Comparison of ENCODE assay signal across 16 mouse cellular contexts in the genomic region with DNA sequence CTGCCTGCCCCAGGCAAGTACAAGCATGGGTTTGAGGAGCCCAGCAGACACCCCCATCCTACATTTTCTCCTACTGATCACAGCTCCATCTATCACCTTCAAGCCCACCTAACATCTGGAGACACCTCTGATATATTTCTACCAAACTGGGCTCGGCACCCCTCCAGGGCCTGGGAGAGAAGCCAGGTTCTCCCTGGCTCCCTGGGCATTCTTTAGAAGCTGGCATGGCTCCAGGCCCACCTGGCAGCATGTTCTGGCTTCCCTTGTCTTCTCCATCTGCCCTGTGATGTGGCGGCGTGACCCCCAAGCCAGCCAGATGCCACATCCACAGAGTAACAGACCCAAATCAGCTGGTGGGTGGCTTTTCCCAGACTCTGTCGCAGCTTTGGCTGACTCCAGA. TPM values are rescaled to one million over a fixed set of nuclear protein-coding genes. Genes with fewer than 3 reads are reported as not detected.
DNase-seq lines count a peak whose midpoint lies in the region; ATAC-seq and TF ChIP-seq lines count a peak whose summit lies in the region.
"Had no signal": no experiment of that assay in that cellular context is flagged by ENCODE, and none has a peak within 500 bp of the region (broad histone marks: within the 10 kb centered on the region; RNA-seq: fewer than 3 reads in every experiment).

No protein-coding gene starts in this region.

- no peaks in the 10 kb centered on the region for H3K9me3 ChIP-seq in hindbrain, embryonic 16.5 days (ENCODE audit: control insufficient read depth, low read length)
- H3K9me3 ChIP-seq in hindbrain, embryonic 13.5 days = no peaks in the 10 kb centered on the region

- no peak for TF ChIP-seq POLR2A in brain, embryonic 14.5 days (IDR thresholded peaks at IDR 0.05; ENCODE audit: borderline replicate concordance, extremely low read depth, insufficient read depth, insufficient read length, poor library complexity, severe bottlenecking)

- no peak overlapping the region for H3K4me2 ChIP-seq in hindbrain, embryonic 16.5 days (ENCODE audit: low read length)
- no peak overlapping the region for H3K4me2 ChIP-seq in hindbrain, embryonic 13.5 days
- H3K4me2 ChIP-seq: heart, embryonic 11.5 days had no signal

- H3K27me3 ChIP-seq in hindbrain, embryonic 16.5 days (replicated peaks; ENCODE audit: control insufficient read depth, insufficient read depth, low read length) = no peaks in the 10 kb centered on the region
- no peaks in the 10 kb centered on the region for H3K27me3 ChIP-seq in hindbrain, embryonic 13.5 days

- ATAC-seq in hindbrain, embryonic 16.5 days = no peak
- no peak for ATAC-seq in hindbrain, embryonic 13.5 days (ENCODE audit: low FRiP score)
- ATAC-seq: CD4-positive, CD25-positive, alpha-beta regulatory T cell, adult 4 months had no signal

- H3K9ac ChIP-seq in hindbrain, embryonic 16.5 days (ENCODE audit: low read depth, low read length) = no peak overlapping the region
- no peak overlapping the region for H3K9ac ChIP-seq in hindbrain, embryonic 13.5 days
- H3K9ac ChIP-seq: liver, embryonic 14.5 days had no signal

- H3K27ac ChIP-seq in hindbrain, embryonic 16.5 days (ENCODE audit: low read depth, low read length) = 0 out of 2 replicates have a peak overlapping the region, but pooled peaks have one; percentile 29
- no peak overlapping the region for H3K27ac ChIP-seq in hindbrain, embryonic 13.5 days
- H3K27ac ChIP-seq: liver, embryonic 14.5 days had no signal

- WGBS in hindbrain, embryonic 16.5 days = 54% methylated on average over 4 of the region's 4 CpGs
- WGBS in hindbrain, embryonic 13.5 days = 84% methylated on average over 4 of the region's 4 CpGs

- no peak for TF ChIP-seq CTCF in brain, embryonic 14.5 days (IDR thresholded peaks at IDR 0.05; ENCODE audit: borderline replicate concordance, extremely low read depth, insufficient read depth, insufficient read length)

- H3K4me3 ChIP-seq in hindbrain, embryonic 16.5 days (ENCODE audit: low read length) = no peak overlapping the region
- H3K4me3 ChIP-seq in hindbrain, embryonic 13.5 days = no peak overlapping the region

- H3K4me1 ChIP-seq in hindbrain, embryonic 16.5 days (ENCODE audit: control insufficient read depth, insufficient read depth, low read depth, low read length) = peaks cover 3% of the 10 kb centered on the region; the same call in 1 of the 2 replicates
- H3K4me1 ChIP-seq in hindbrain, embryonic 13.5 days (replicated peaks) = no peaks in the 10 kb centered on the region

- DNase-seq in brain, embryonic 14.5 days (ENCODE audit: low read depth) = peak; percentile 22
- DNase-seq in cerebellum, postnatal 25 days = peak; percentile 59 to 69
- peak; percentile 48 for DNase-seq in right cerebral cortex, adult 18-20 months
- DNase-seq in lung, postnatal 36 days = no peak
- no peak for DNase-seq in thymus, postnatal 4 days
- DNase-seq: adrenal gland, postnatal 10 days; embryo, embryonic 11 days; gastrocnemius, postnatal 36 days; heart, postnatal 4 days; lung, postnatal 10 days; thymus, adult 18-20 months had no signal

- no peaks in the 10 kb centered on the region for H3K36me3 ChIP-seq in hindbrain, embryonic 16.5 days (ENCODE audit: control insufficient read depth, insufficient read depth, low read length)
- no peaks in the 10 kb centered on the region for H3K36me3 ChIP-seq in hindbrain, embryonic 13.5 days

RNA-seq across cellular contexts. Expression of a gene that starts 41.3 kb away (rescaled TPM):
- polyA plus RNA-seq in hindbrain, embryonic 16.5 days (2015; fragmentation: Nextera tagmentation; extraction: Ambion mirVana) = 499 and 500 TPM in 2 replicates
- polyA plus RNA-seq in hindbrain, embryonic 13.5 days (2015; fragmentation: Nextera tagmentation; extraction: Ambion mirVana) = 196 and 224 TPM in 2 replicates
- 229 and 307 TPM in 2 replicates for polyA plus RNA-seq in brain, embryonic 14.5 days (2012; rRNA removed)
- polyA plus RNA-seq: CD4-positive, CD25-positive, alpha-beta regulatory T cell, adult 4 months had no signal

RNA-seq across cellular contexts. Expression of a gene that starts 47.3 kb away (rescaled TPM):
- polyA plus RNA-seq in hindbrain, embryonic 16.5 days (2015; fragmentation: Nextera tagmentation; extraction: Ambion mirVana) = 60.3 and 65.5 TPM in 2 replicates
- 72.1 and 72.8 TPM in 2 replicates for polyA plus RNA-seq in hindbrain, embryonic 13.5 days (2015; fragmentation: Nextera tagmentation; extraction: Ambion mirVana)
- 160 and 198 TPM in 2 replicates for polyA plus RNA-seq in brain, embryonic 14.5 days (2012; rRNA removed)

Comparison
In these comparisons a context has a peak if more than half of its experiments do, and no peak if none do; other contexts are left out.
1. DNase-seq: peak in brain, embryonic 14.5 days (single experiment), cerebellum, postnatal 25 days (2 of 2) and right cerebral cortex, adult 18-20 months (single experiment); none in lung, postnatal 36 days (single experiment) and thymus, postnatal 4 days (single experiment).